Mouse (Mus musculus) kidney, adult 2 months (tissue): ENCODE measurements around the gene Hacd1. TPM values are rescaled to one million over a fixed set of nuclear protein-coding genes. Genes with fewer than 3 reads are reported as not detected.
"Not testable (repeated sequence)": the region's sequence is repeated elsewhere in the genome, so short reads cannot be mapped to it uniquely, and the experiment has no call there.

ENCODE experiments used
- DNase-seq: peaks from one replicate; pipeline ENCODE4 v3.0.0; 2021
- H3K27ac ChIP-seq: fragments of 200-500 bp; 2 replicates; pipeline ENCODE4 v1.5.1; 2012; ENCODE audit warnings: low read depth, low read length, control low read depth, inconsistent platforms; ENCODE audit not compliant: insufficient read depth
- H3K27me3 ChIP-seq: fragments of 200-500 bp; replicated peaks from 2 replicates; pipeline ENCODE4 v1.6.1; 2012; ENCODE audit warnings: mild to moderate bottlenecking, moderate library complexity, low read length, inconsistent platforms; ENCODE audit not compliant: control insufficient read depth, insufficient read depth
- H3K36me3 ChIP-seq: fragments of 200-500 bp; 2 replicates; pipeline ENCODE4 v1.6.1; 2012; ENCODE audit warnings: mild to moderate bottlenecking, moderate library complexity, low read length, inconsistent platforms; ENCODE audit not compliant: control insufficient read depth, insufficient read depth
- H3K4me1 ChIP-seq: fragments of 200-500 bp; 2 replicates; pipeline ENCODE4 v1.6.1; 2011; ENCODE audit warnings: low read length; ENCODE audit not compliant: control insufficient read depth, insufficient read depth
- H3K4me3 ChIP-seq: fragments of 200-500 bp; 2 replicates; pipeline ENCODE4 v1.5.1; 2011; ENCODE audit warnings: mild to moderate bottlenecking, low read depth, low read length, control low read depth; ENCODE audit not compliant: insufficient read depth
- CTCF ChIP-seq: fragments of 200-500 bp; conservative IDR thresholded peaks from 2 replicates; pipeline ENCODE4 v1.5.1; 2011; ENCODE audit warnings: low read depth, mild to moderate bottlenecking, control low read depth, low read length, moderate library complexity, mixed read lengths; ENCODE audit not compliant: insufficient read depth, insufficient read length
- POLR2A ChIP-seq: fragments of 200-500 bp; IDR thresholded peaks from one replicate; pipeline ENCODE4 v1.6.1; 2011; ENCODE audit warnings: low read depth, low read length, control low read depth
- WGBS: fragments of 180-500 bp; shearing (Covaris S2); methylation state at CpG from one replicate; pipeline ENCODE4 v1.1.7; 2018; 5-methylcytosine and 5-hydroxymethylcytosine counted together
- polyA plus RNA-seq: library from polyadenylated mRNA; depleted of rRNA; stranded (reverse); fragments of >200 nt; gene quantifications from 2 replicates; pipeline ENCODE4 v1.2.3, GENCODE M21; 2012; rRNA removed

Gene Hacd1
- polyA plus RNA-seq: 20.4 and 22.4 TPM in 2 replicates

DNA sequence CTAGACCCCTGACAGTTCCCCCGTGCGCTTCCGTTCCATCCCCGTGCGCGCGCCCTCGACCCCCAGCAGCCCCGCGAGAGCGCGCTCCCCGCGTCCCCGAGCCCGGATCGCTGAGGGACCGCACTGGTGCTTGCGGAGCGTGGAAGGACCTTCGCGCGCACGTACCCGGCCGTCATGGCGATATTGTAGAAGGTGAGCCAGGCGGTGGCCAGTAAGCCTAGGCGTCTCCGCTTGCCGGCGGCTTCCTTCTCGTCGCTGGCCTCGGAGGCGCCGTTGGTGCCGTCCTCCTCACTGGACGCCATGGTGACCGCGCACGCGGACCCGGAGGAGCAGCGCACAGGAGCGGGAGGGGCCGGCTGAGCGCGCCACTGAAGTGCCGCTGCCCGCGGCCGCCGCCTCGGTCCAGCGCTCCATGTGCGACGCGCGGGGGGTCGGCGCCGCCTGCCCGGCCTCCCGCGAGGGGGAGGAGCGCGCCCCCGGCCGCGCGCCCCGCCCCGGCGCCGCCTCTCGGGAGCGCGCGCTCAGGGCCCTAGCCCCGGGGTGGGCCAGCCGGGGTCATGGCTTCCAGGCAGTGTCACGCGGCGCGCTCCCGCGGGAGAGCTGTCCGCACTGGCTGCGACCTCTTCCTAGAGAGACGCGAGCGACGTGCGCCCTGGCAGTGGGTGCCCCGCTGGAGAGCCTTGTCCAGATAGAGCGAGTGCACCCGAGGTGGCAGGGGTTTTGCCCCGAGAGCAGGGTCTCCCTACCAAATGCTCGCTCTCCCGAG, at the start of gene Hacd1:
Gene Hacd1 (minus strand): TSS at position 570 of the 766 bp plus-strand sequence.
- no peaks in the 10 kb centered on the region for H3K27me3 ChIP-seq
- peak within 1 kb of the TSS; percentile 25; the same call in 1 of the 2 replicates for H3K27ac ChIP-seq
- peak within 1 kb of the TSS; percentile 90 for H3K4me3 ChIP-seq
- no peaks in the 10 kb centered on the region for H3K36me3 ChIP-seq
- DNase-seq: peak; percentile 82
- under 1% methylated on average over 97 of the region's 101 CpGs for WGBS
- H3K4me1 ChIP-seq: no peaks in the 10 kb centered on the region; the same call in 1 of the 2 replicates
- TF ChIP-seq CTCF (no peak), POLR2A (no peak)

DNA sequence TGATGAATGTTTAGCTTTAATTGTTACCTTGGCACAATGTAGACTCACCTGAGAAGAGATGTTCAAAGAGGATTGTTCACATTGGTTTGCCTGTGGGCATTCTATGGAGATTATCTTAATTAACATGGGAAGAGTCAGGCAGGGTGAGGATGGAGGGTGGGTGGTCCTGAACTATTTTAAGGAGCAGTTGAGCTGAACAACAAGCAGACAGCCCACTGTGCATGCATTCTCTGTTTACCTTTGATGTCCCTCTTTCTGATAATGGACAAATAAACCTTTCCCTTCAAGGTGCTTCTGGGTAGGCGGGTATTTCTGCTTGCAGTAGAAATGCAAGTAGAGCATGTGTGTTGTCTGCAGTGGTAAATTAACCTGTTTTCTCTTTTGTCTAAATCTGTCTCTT, 48.0 kb upstream of the Hacd1 start:
- Histone ChIP-seq H3K27me3 (no peaks in the 10 kb centered on the region), H3K4me3 (no peak overlapping the region), H3K36me3 (no peaks in the 10 kb centered on the region), H3K4me1 (peaks cover 5% of the 10 kb centered on the region; the same call in 1 of the 2 replicates), H3K27ac (no peak overlapping the region)
- TF ChIP-seq POLR2A: no peak
- TF ChIP-seq CTCF: no peak
- WGBS: 100% methylated on average over 1 of the region's 1 CpGs
- DNase-seq: no peak

DNA sequence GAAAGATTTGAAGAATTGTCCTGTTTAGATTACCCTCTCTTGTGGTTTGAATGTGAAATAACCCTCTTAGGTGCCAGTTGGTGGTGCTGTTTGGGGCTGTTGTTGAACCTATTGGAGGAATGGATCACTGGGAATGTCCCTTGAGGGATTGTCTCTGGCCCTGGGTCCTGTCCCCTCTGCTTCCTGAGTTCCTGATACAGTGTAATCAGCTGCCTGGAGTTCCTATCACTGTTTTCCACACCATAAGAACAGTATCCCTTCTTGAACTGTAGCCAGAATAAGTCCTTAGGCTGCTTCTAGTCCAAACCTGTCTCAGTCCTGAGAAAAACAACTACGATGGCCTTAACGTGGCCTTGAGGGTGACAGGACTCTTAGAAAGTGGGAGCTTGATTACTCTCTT, 46.7 kb upstream of the Hacd1 start:
- Histone ChIP-seq H3K4me3 (no peak overlapping the region), H3K36me3 (no peaks in the 10 kb centered on the region), H3K27ac (no peak overlapping the region), H3K4me1 (no peaks in the 10 kb centered on the region; the same call in 1 of the 2 replicates), H3K27me3 (no peaks in the 10 kb centered on the region)
- 61% methylated on average over 2 of the region's 2 CpGs for WGBS
- TF ChIP-seq CTCF: no peak
- no peak for TF ChIP-seq POLR2A
- no peak for DNase-seq

DNA sequence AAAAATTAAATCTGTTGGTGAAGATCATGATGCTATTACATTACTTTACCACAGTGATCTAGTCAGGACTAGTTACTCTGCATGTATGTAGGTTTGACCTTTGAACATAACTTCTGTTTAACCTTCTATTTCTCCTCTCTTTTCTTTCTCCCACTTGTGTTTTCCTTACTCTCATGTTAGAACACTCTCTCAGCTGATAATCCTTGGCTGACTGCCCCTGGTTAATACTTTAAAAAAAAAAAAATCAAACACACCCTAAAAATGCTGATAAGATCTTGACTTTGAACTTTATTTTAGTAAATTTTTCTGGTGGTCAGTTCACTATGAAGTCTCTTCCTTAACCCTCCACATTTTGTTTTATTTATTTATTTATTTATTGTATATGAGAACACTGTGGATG, 44.6 kb upstream of the Hacd1 start:
- TF ChIP-seq CTCF (no peak), POLR2A (no peak)
- Histone ChIP-seq H3K27ac (no peak overlapping the region), H3K27me3 (no peaks in the 10 kb centered on the region), H3K4me3 (no peak overlapping the region), H3K36me3 (no peaks in the 10 kb centered on the region), H3K4me1 (no peaks in the 10 kb centered on the region; the same call in 1 of the 2 replicates)
- DNase-seq: peak; percentile 10

DNA sequence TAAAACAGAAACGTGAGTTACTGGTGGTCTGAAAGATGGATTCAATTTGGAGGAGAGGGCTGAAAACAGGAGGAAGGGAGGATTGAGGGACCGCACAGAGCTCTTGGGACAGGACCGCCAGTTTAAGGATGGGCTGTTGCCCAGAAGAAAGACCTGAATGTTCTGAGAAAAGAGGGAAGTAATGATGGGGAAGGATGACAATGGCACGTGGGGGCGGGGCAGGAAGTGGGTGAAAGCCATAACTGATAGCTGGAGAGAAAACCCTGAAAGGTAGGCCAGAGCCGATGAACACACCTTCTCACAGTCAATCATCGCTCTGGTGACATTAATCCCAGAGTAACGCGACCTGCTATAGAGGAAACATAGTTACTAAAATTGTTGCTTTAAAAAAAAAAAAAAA, 22.6 kb upstream of the Hacd1 start:
- not testable (repeated sequence) for H3K27me3 ChIP-seq, H3K36me3 ChIP-seq, H3K27ac ChIP-seq, H3K4me3 ChIP-seq, DNase-seq, H3K4me1 ChIP-seq
- WGBS: 83% methylated on average over 9 of the region's 9 CpGs

DNA sequence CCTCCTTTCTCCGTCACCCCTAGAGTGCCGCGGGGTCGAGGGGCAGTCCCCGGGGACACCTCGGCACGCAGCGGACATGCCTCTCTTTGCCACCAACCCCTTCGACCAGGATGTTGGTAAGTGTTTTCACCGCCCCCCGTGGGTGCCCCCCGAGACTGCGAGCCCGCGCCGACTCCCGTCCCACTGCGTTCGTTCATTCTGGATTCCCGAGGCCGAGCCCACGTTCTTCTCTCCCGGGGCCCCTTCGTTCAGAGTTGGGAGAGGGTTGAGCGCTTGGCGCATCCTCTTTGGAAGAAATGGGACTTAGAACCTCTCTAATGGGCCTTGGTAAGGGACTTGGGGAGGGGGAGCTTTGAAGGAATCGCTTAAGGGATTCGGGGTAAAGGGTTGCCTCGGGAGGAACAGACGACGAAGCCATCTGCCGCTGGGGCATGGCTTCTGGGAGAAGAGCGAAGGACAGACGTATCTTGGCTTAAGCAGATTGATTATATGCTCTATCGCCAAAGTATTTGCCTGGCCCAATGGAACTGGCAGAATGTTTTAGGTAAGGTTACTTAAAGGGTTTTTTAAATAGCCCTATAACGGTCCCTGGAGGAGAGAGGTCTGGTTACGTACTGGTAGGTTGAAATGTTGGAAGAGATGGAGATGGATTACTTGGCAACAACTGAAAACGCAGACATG, 18.4 kb upstream of the Hacd1 start:
- TF ChIP-seq POLR2A (no peak), CTCF (no peak)
- Histone ChIP-seq H3K4me1 (peaks cover 3% of the 10 kb centered on the region; the same call in 1 of the 2 replicates), H3K27me3 (no peaks in the 10 kb centered on the region), H3K4me3 (peak overlapping the region; percentile 96), H3K36me3 (no peaks in the 10 kb centered on the region), H3K27ac (peak overlapping the region; percentile 100)
- no peak for DNase-seq
- under 1% methylated on average over 38 of the region's 38 CpGs for WGBS

DNA sequence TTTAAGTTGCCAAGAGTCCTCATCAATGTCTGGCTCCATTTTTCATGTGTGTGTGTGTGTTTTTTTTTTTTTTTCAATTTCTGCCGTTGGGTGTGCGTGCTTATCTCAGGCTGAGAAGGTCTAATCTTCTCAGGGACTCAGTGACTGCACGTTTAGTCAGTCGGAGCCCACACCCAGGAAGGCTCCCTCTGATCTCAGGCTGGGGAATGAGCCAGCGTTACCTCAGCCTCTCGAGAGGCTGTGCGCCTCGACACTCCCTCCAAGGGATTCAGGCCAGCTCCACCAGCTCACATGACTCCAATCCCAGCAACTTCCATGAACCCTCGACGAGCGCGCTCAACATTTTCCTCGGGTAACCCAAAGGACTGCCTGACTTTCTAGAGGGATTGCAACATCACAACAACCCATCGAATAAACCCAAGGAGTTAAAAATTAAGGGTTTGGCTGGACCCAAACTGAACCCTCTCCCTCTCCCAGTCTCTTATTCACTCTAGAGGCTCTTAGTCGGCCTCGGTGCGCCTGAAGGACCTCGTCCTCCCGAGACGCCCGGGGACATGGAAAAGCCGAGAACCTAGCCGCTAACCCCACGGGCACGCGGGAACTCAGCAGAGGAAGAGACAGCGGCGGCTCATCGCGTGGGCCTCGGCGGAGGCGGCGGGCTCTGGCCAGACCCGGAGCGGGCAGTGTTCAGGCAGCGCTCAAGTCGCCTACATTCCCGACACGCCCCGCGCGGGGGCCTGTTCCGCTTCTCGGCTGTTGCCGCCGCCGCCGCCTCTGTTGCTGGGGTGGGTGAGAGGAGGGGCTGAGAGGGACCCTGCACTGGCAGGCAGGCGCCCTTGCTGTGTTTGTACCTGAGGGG, 17.7 kb upstream of the Hacd1 start, which contains the start of gene Stam:
Gene Stam (plus strand): TSS at position 737 of the 859 bp plus-strand sequence.
- TF ChIP-seq CTCF: no peak
- TF ChIP-seq POLR2A: peak; percentile 35
- Histone ChIP-seq H3K4me1 (peaks cover 3% of the 10 kb centered on the region; the same call in 1 of the 2 replicates), H3K36me3 (no peaks in the 10 kb centered on the region), H3K27me3 (no peaks in the 10 kb centered on the region), H3K27ac (peak within 1 kb of the TSS; percentile 100), H3K4me3 (peak within 1 kb of the TSS; percentile 96)
- peak; percentile 93 for DNase-seq
- WGBS: under 1% methylated on average over 50 of the region's 50 CpGs
